Mouse (Mus musculus): ENCODE data around the gene Ipo11.

GRCm38 (mm10) chr13:106858779-106859178, 78.0 kb downstream of the Ipo11 start:
- TF ChIP-seq CTCF (IDR thresholded peaks at IDR 0.05; ENCODE audit: low read depth, low read length), result no peak
- TF ChIP-seq POLR2A (IDR thresholded peaks at IDR 0.05; ENCODE audit: borderline replicate concordance, low read depth, low read length), result no peak

Data from bone marrow macrophage, adult 2 months (primary cell).